In the genomic region with DNA sequence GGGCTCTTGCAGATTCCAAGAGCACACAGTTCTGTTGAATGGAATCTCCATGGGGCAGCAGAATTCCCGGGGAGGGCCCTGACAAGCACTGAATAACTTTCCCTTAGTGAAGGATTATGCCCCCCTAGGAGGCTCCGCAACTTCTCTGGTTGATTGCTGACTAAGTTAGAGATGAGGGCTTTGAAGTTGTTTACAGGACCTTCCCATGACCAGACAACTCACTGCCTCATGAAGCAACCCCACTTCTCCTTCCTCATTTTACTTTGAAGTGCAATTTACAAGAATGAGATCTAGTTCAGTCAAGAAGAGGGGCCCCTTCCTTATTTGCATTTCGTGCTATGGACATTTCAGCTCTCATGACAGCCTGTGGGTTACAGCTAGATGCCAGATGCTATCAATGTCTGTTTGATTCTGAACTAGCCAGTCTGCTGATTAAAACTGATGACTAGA, we compare ENCODE assay signal across 12 mouse cellular contexts. TPM values are rescaled to one million over a fixed set of nuclear protein-coding genes. Genes with fewer than 3 reads are reported as not detected.
DNase-seq lines count a peak whose midpoint lies in the region; ATAC-seq and TF ChIP-seq lines count a peak whose summit lies in the region.
"Had no signal": no experiment of that assay in that cellular context is flagged by ENCODE, and none has a peak within 500 bp of the region (broad histone marks: within the 10 kb centered on the region; RNA-seq: fewer than 3 reads in every experiment).

No protein-coding gene starts in this region.

- DNase-seq in heart, adult 8-10 months (ENCODE audit: low spot score): peak; percentile 24
- no peak for DNase-seq in heart, postnatal 36 days
- peak; percentile 57 for DNase-seq in midbrain, postnatal 0 days (ENCODE audit: low spot score)
- DNase-seq in hindbrain, embryonic 11.5 days (ENCODE audit: low spot score): no peak
- DNase-seq in splenic B cell, adult 2 months (ENCODE audit: low read depth, low spot score): peak; percentile 48
- DNase-seq in thymus, postnatal 10 days (ENCODE audit: low spot score in 2 of 2): no peak
- DNase-seq in retina, postnatal 1 day: no peak

- no peak overlapping the region for H3K4me3 ChIP-seq in midbrain, postnatal 0 days (ENCODE audit: low read depth, low read length)
- H3K4me3 ChIP-seq in midbrain, embryonic 15.5 days: no peak overlapping the region
- no peak overlapping the region for H3K4me3 ChIP-seq in hindbrain, embryonic 11.5 days (ENCODE audit: low read depth, low read length)
- H3K4me3 ChIP-seq: erythroblast, embryonic 14.5 days; stomach, embryonic 15.5 days had no signal

- intact Hi-C loops in heart, postnatal 36 days (cut with DNase I): no loop called here

- no peak overlapping the region for H3K27ac ChIP-seq in midbrain, postnatal 0 days (ENCODE audit: low read depth, low read length)
- H3K27ac ChIP-seq in midbrain, embryonic 15.5 days: no peak overlapping the region
- H3K27ac ChIP-seq in hindbrain, embryonic 11.5 days (ENCODE audit: low read depth, low read length): no peak overlapping the region
- H3K27ac ChIP-seq: stomach, embryonic 15.5 days had no signal

- TF ChIP-seq CTCF in midbrain, postnatal 0 days (IDR thresholded peaks at IDR 0.05): no peak

- no peak overlapping the region for H3K4me2 ChIP-seq in midbrain, postnatal 0 days (ENCODE audit: low read depth, low read length, poor library complexity, severe bottlenecking)
- no peak overlapping the region for H3K4me2 ChIP-seq in midbrain, embryonic 15.5 days
- no peak overlapping the region for H3K4me2 ChIP-seq in hindbrain, embryonic 11.5 days (replicated peaks; ENCODE audit: low read depth, low read length)
- H3K4me2 ChIP-seq: stomach, embryonic 15.5 days had no signal

- no peaks in the 10 kb centered on the region for H3K36me3 ChIP-seq in midbrain, postnatal 0 days (ENCODE audit: insufficient read depth, low read length)
- no peaks in the 10 kb centered on the region for H3K36me3 ChIP-seq in midbrain, embryonic 15.5 days (replicated peaks)
- H3K36me3 ChIP-seq in hindbrain, embryonic 11.5 days (ENCODE audit: control insufficient read depth, insufficient read depth, low read length): no peaks in the 10 kb centered on the region
- H3K36me3 ChIP-seq in splenic B cell, adult 2 months (ENCODE audit: control insufficient read depth, insufficient read depth, low read length, poor library complexity, severe bottlenecking): no peaks in the 10 kb centered on the region
- H3K36me3 ChIP-seq: stomach, embryonic 15.5 days had no signal

- H3K9ac ChIP-seq in midbrain, postnatal 0 days (replicated peaks; ENCODE audit: low read length, poor library complexity, severe bottlenecking): no peak overlapping the region
- no peak overlapping the region for H3K9ac ChIP-seq in midbrain, embryonic 15.5 days
- H3K9ac ChIP-seq in hindbrain, embryonic 11.5 days (ENCODE audit: low read depth, low read length): no peak overlapping the region
- H3K9ac ChIP-seq: stomach, embryonic 15.5 days had no signal

- WGBS in midbrain, postnatal 0 days: 20% methylated on average over 3 of the region's 3 CpGs
- WGBS in midbrain, embryonic 15.5 days: 17% methylated on average over 3 of the region's 3 CpGs
- 14% methylated on average over 3 of the region's 3 CpGs for WGBS in hindbrain, embryonic 11.5 days

- no peak; the same call in 1 of the 2 replicates for ATAC-seq in midbrain, postnatal 0 days (ENCODE audit: low FRiP score)
- ATAC-seq in midbrain, embryonic 15.5 days (replicated peaks): no peak
- ATAC-seq in hindbrain, embryonic 11.5 days (ENCODE audit: low FRiP score): peak; percentile 56; the same call in 1 of the 2 replicates
- ATAC-seq: intestine, embryonic 16.5 days had no signal

- no peaks in the 10 kb centered on the region for H3K27me3 ChIP-seq in midbrain, postnatal 0 days (ENCODE audit: insufficient read depth, low read length)
- no peaks in the 10 kb centered on the region for H3K27me3 ChIP-seq in midbrain, embryonic 15.5 days (replicated peaks)
- H3K27me3 ChIP-seq in hindbrain, embryonic 11.5 days (ENCODE audit: control insufficient read depth, insufficient read depth, low read length): no peaks in the 10 kb centered on the region
- H3K27me3 ChIP-seq in splenic B cell, adult 2 months (ENCODE audit: control insufficient read depth, insufficient read depth, low read length, poor library complexity, severe bottlenecking): no peaks in the 10 kb centered on the region
- H3K27me3 ChIP-seq: stomach, embryonic 15.5 days had no signal

- H3K9me3 ChIP-seq in midbrain, postnatal 0 days (ENCODE audit: low read length): no peaks in the 10 kb centered on the region
- no peaks in the 10 kb centered on the region for H3K9me3 ChIP-seq in midbrain, embryonic 15.5 days
- H3K9me3 ChIP-seq in hindbrain, embryonic 11.5 days (ENCODE audit: control insufficient read depth, low read length): no peaks in the 10 kb centered on the region
- H3K9me3 ChIP-seq: stomach, embryonic 15.5 days had no signal

- no peaks in the 10 kb centered on the region for H3K4me1 ChIP-seq in midbrain, postnatal 0 days (ENCODE audit: insufficient read depth, low read length)
- peaks cover 3% of the 10 kb centered on the region for H3K4me1 ChIP-seq in midbrain, embryonic 15.5 days
- 0 out of 2 replicates have a peak, but pooled peaks cover 2% of the 10 kb centered on the region for H3K4me1 ChIP-seq in hindbrain, embryonic 11.5 days (replicated peaks; ENCODE audit: control insufficient read depth, insufficient read depth, low read length)

RNA-seq across cellular contexts. Expression of a gene that starts 5.8 kb away (rescaled TPM):
- total RNA-seq in heart, adult 8-10 months (2022): 1 to 10 TPM; 4.5 to 6.1 (median 5.6) TPM
- total RNA-seq in heart, postnatal 36 days (2021): 1 to 10 TPM; 6.9 to 9.9 TPM
- 49.7 and 49.8 TPM in 2 replicates for total RNA-seq in midbrain, postnatal 0 days (2014; rRNA removed)
- polyA plus RNA-seq in midbrain, postnatal 0 days (2015; fragmentation: Nextera tagmentation; extraction: Ambion mirVana): 87.8 and 93.9 TPM in 2 replicates
- polyA plus RNA-seq in midbrain, embryonic 15.5 days (2015; fragmentation: Nextera tagmentation; extraction: Ambion mirVana): 14.5 and 22.4 TPM in 2 replicates
- 15.4 and 16.3 TPM in 2 replicates for polyA plus RNA-seq in hindbrain, embryonic 11.5 days (2014; fragmentation: Nextera tagmentation; extraction: Ambion mirVana)
- total RNA-seq: megakaryocyte-erythroid progenitor cell, adult 5-6 weeks had no signal
- polyA plus RNA-seq: erythroblast, embryonic 14.5 days had no signal

RNA-seq across cellular contexts. Expression of a gene that starts 30.2 kb away (rescaled TPM):
- total RNA-seq in heart, adult 8-10 months (2022): not detected
- not detected for total RNA-seq in heart, postnatal 36 days (2021)
- total RNA-seq in midbrain, postnatal 0 days (2014; rRNA removed): 1.1 TPM in 1 of 2 replicates, not detected in the other
- 0.88 and 0.93 TPM in 2 replicates for polyA plus RNA-seq in midbrain, postnatal 0 days (2015; fragmentation: Nextera tagmentation; extraction: Ambion mirVana)
- polyA plus RNA-seq in midbrain, embryonic 15.5 days (2015; fragmentation: Nextera tagmentation; extraction: Ambion mirVana): 0.43 and 0.50 TPM in 2 replicates
- 1.2 TPM in 2 replicates for polyA plus RNA-seq in hindbrain, embryonic 11.5 days (2014; fragmentation: Nextera tagmentation; extraction: Ambion mirVana)
- total RNA-seq: megakaryocyte-erythroid progenitor cell, adult 5-6 weeks had no signal
- polyA plus RNA-seq: erythroblast, embryonic 14.5 days; intestine, embryonic 16.5 days had no signal

RNA-seq across cellular contexts. Expression of a gene that starts 56.5 kb away (rescaled TPM):
- under 1 TPM in 1 of 4 experiments, not detected in 3; 0.03 TPM for total RNA-seq in heart, adult 8-10 months (2022)
- total RNA-seq in heart, postnatal 36 days (2021): not detected
- 1.4 and 1.6 TPM in 2 replicates for total RNA-seq in midbrain, postnatal 0 days (2014; rRNA removed)
- 0.75 and 0.86 TPM in 2 replicates for polyA plus RNA-seq in midbrain, postnatal 0 days (2015; fragmentation: Nextera tagmentation; extraction: Ambion mirVana)
- polyA plus RNA-seq in midbrain, embryonic 15.5 days (2015; fragmentation: Nextera tagmentation; extraction: Ambion mirVana): 0.60 and 0.70 TPM in 2 replicates
- polyA plus RNA-seq in hindbrain, embryonic 11.5 days (2014; fragmentation: Nextera tagmentation; extraction: Ambion mirVana): 0.03 and 0.07 TPM in 2 replicates
- total RNA-seq: megakaryocyte-erythroid progenitor cell, adult 5-6 weeks had no signal
- polyA plus RNA-seq: erythroblast, embryonic 14.5 days had no signal

Comparison
In these comparisons a context has a peak if more than half of its experiments do, and no peak if none do; other contexts are left out.
1. DNase-seq: peak in heart, adult 8-10 months (single experiment), midbrain, postnatal 0 days (single experiment) and splenic B cell, adult 2 months (single experiment); none in heart, postnatal 36 days (0 of 2), hindbrain, embryonic 11.5 days (single experiment), thymus, postnatal 10 days (0 of 2) and retina, postnatal 1 day (single experiment).